Mouse (Mus musculus) right cerebral cortex, postnatal 36 days (tissue): ENCODE data around the gene Ppm1m.
"Not testable (repeated sequence)": the region's sequence is repeated elsewhere in the genome, so short reads cannot be mapped to it uniquely, and the experiment has no call there.

Source experiments
- DNase-seq, 2 experiments: peaks; one replicate each; pipeline ENCODE4 v3.0.0; 2022; ENCODE audit warnings: low spot score in 2 of 2, mixed read lengths in 1 of 2

Gene Ppm1m

DNA sequence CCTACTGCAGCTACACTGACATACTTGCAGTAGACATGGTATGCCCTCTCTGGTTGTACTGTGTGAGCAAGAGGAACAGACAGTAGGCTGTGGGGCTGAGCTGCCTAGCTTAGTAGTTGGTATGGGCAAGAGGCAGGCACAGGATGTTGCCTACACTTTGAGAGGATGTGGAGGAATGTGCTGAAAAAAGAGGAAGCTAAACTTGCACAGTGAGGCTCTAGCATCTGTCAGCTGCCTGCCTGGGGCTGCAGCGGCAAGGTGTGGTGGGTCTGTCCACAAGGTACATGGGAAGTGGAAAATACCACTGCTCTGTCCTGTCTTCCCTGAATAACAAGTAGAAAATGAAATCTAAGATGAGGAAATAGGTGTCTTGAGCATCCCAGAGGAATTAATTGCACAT is 6.5 kb downstream of the Ppm1m start:
- DNase-seq, result no peak

DNA sequence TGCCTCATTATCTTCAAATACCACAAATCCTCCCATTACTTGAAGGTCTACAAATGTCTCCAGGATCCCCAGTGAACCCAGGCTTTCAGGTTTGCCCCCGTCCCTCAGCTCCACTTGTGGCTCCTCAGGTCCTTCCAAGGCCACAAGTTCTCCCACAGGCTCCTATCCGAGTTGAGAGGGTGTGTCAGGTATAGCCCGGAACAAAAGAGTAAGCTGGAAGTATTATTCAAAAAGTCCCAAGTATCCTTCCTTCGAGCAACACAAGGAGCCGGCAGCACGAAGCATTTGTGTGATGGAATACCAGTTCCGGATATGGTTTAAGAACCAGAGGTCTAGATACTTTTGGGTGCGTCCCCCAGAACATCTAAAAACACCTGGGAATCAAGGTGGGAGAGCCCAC is 7.5 kb downstream of the Ppm1m start:
- DNase-seq, result no peak

DNA sequence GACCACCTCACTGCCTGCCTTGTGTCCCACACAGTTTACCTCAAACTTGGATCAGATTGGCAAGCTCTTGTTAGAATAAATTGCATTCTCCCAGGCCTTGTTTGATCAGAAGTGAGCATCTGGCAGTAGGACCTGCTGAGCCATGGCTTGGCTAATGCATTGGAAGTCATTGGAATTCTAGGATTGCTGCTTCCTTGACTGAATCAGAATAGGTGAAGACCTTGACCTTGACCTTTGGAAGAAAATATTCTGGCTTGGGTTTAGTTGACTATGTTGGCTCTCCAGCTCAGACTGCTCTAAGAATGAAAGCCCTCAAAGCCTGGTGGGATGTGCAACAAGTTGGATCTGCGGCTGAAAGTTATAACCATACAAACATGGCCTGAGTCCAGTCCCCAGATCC is 8.2 kb downstream of the Ppm1m start:
- no peak for DNase-seq

DNA sequence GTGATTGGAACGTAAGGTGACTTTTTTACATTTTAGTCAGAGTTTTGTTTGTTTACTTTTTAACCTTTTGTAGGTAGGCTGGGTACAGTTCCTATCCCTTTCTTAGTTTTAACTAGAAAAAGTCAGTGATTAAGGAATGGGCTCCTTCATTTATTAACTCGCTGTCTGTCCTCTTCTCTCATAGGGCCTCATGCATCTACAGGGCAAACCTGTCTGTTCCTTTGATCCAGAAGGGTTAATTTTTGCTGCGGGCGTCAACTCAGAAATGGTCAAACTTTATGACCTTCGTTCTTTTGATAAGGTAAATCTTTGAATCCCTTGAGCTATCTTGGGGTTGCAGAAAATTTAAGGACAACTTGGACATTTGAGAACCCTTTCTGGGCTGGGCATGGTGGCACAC is 15.6 kb downstream of the Ppm1m start:
- DNase-seq, result no peak

DNA sequence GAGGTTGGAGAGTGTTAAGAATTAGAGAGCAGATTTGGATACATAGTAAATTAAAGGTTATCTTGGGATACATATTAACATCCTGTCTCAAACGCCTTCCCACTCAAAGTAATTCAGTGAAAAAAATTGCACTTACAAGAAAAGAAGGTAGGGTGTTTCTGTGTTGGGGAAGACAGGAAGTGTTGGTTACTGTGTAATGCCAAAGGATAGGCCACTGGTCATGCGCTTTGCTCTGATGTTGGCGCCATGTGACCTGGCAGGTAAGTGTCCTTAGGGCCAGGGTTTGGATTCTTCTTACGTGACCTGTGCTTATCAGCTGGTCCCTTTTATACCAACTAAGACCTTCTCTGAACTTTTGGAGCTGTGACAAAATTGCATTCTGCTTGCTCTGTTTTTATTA is 17.4 kb downstream of the Ppm1m start:
- no peak for DNase-seq

DNA sequence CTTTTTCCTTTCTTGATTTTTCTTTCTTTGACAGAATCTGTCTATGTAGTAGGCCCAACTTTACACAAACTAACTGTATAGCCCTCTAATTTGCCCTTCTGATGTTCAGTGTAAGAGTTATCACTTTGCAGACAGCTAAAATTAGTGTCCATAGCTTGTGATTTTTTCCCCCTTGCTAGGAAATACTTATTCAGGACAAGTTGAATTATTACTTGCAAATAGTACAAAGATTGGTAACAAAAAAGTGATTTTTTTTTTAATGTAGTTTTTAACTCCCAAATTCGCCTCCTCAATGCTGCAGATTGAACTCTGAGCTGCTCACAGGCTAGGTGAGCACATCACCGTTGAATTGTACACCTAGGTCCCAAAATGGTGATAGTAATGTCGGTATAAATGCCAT is 19.6 kb downstream of the Ppm1m start:
- DNase-seq, result no peak

DNA sequence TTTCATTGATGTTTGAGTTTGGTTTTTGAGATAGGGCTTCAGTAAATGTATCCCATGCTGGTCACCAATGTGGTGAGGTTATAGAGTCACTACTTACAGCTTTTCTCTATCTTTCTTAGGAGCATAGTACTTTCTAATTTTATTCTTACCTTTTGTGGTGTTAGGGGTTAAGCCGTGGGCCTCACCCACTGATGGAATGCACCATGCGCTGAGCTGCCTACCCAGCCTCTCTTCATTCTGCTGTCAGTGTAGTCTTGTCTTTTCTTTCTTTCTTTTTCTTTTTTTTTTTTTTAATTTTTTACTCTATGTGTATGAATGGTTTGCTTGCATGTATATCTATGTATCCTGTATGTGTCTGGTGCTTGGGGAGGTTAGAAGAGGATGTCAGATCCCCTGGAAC is 20.1 kb downstream of the Ppm1m start:
- DNase-seq, result no peak

DNA sequence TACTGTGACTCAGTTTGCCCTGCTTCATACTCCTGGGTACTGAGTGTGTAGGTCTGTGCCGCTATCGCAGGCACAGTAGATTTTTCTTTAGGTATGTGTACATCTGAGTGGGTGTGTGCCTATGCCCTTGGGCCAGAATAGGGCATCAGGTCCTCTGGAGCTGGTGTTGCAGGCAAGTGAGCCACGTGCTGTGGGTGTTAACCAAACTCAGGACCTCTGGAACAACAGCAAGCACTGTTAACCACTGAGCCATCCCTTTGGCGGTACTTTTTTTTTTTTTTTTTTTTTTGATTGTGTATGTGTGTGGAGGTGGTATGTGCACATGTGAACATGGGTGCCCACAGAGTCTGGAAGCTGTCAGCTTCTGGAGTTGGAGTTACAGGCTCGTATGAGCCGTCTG is 21.7 kb downstream of the Ppm1m start:
- no peak for DNase-seq

DNA sequence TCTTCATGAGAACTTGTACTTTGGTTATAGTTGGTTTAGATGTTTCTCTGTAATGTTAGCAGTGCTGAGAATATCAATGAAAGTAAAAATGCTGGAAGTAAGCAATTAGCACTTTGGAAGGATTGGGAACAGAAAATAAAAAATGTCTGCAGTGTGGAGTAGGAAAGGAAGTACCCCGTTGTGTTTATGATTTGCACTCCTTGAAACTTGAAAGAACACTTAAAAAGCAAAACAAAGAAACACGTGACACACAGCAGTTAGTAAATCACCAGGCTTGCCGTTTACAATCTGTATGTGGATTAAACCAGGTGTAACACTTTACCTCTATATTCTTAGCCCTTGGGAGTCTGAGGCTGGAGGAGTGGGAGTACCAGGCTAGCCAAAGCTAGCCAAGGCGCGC is 22.8 kb downstream of the Ppm1m start:
- no peak for DNase-seq

DNA sequence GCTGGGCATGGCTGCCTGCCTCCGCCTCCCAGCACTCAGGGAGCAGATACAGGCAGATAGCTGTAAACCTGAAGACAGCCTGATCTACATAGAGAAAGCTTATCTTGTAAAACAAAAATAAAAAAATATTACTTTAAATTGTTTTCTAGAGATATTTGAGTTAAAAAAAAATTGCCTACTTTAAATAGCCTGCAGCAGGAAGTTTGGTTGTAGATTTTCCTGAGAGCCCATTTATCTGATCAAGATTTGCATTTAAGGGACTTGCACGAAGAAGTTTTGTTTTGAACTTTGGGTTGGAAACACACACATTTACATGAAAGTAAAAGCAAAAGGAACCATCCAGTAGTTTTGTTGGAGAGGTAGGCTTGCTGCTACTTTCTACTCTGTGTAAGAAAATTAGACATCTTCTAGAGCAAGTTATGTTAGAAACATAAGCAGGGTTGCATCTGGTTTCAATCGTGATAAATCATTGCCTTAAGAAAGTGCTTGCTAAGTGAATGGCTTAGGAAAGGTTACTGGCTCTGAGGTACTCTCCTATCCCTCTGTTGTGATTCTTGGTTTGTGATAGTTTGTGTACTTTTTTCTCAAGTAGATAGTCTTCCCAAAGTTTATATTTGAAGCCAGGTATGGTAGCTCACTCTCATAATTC is 23.9 kb downstream of the Ppm1m start:
- DNase-seq, result no peak

DNA sequence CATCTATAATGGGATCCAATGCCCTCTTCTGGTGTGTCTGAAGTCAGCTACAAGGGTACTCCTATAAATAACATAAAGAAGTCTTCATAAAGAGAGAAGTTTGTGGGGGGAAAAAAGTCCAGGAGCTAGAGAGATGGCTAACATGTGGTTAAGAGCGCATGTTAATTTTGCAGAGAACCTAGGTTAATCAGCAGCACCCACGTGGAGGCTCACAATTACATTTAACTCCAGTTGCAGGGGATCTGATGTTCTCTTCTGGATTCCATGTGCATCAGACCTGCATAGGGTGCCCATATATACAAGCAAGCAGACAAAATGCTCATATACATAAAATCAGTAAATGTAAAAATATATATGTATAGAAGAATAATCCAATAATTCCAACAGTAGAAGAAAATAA is 26.2 kb downstream of the Ppm1m start:
- no peak for DNase-seq

DNA sequence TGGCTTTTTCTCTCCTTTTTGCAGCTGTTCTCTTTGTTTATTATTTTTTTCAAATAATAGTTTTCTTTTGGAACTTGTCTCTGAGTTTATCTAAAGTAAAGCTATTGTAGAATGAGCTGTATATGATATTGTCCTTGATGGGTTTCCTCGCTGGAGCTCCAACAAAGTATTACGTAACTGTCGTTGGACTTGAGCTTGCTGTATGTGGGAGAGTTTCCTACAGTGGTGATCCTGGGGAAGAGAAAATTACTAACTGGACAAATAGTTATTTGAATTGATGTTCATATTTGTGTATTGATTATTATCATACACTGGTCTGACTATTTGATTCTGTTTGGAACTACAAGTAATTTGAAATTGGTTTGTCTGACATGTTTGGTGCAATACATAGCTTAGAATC is 27.0 kb downstream of the Ppm1m start:
- no peak for DNase-seq

DNA sequence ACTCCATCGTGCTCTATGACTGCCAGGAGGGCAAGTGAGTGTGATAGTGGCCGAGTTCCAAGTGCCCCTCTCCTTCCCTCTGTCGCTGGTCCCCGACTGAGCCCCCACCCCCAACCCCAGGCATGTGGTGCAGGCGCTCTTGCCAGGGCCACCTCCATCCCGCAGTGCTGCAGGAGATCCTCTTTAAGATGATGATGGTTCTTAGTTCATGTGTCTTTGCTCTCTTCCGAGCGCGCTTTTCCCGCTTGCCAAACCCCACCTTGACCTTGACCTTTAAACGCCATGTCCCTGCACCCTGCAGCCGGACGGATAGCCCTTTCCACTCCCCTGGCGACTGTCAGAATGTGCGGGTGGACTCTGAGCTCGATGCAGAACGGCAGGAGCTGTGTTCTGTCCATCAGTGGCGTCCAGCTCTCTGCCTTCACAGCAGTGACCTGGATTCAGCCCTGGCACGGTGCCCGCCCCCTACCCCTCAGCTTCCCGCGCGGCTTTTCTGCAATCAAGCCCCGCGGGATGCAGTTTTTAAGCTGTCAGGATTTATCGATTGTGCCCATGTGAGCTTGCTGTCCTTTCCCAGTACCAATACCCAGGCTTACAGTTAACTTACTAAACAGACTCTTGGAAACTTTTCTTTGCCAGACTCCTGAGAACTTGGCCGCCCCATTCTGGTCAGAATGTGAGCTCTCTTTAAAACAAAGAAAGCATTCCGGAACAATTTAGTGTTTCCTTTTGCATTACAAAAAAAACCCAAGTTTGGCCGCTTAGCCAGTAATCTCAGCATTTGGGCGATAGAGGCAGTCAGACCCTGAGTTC is 28.0 kb downstream of the Ppm1m start:
- DNase-seq, result peak in 1 of 2 experiments; percentile 34

DNA sequence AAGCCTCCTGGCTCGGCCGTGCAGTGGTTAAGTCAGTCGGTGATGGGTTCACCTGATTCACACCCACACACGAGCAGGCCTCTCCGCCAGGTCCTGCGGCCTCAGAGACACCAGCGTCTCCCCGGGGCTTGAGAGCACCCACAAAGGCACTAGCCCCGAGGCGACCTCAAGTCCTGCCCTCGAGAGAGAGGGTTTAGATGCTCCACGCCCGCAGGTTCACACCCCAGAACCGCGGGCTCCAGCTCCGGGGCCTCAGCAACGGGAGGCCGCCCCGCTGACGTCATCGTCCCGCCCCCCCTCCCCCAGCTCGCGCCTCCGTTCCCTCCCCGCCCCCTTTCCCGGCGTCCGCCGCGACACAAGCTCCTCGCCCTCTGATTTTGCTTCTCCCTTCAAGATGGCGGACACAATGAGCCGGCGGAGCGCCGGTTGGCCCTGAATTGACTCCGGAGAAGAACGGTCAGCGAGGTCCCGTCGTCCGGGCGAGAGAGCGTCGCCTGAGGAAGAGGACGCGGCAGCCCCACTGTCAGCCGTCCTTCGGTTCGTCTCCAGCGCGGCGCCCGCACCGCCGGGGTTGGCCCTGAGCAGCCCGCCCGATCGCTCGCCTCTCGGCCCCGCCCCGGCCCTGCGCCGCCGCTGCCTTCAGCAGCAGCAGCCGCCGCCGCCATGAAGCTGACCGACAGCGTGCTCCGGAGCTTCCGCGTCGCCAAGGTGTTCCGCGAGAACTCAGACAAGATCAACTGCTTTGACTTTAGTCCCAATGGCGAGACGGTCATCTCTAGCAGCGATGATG is 28.8 kb downstream of the Ppm1m start, which contains the start of gene Wdr82:
TSS of gene Wdr82 (plus strand) at position 373 of the 790 bp plus-strand sequence.
- DNase-seq, result peak; percentile 82 to 84

DNA sequence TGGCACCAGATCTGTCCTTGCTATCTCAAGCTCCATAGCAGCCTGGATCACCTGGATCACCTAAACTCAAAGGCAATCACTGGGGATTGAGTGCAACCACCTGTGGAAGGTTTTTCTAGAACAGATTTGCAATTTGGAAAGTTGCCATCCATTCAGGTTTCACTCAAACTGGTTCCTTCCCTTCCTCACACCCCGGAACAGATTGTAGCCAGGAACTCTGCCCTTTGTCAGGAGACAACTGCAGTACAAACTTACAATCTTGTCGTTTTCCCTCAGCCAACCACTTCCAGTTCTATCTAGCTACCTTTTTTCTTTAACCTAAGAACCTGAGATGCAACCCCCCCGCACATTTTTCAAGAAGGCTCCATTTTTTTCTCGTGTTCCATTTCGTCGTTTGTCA is 29.6 kb downstream of the Ppm1m start:
- no peak for DNase-seq

DNA sequence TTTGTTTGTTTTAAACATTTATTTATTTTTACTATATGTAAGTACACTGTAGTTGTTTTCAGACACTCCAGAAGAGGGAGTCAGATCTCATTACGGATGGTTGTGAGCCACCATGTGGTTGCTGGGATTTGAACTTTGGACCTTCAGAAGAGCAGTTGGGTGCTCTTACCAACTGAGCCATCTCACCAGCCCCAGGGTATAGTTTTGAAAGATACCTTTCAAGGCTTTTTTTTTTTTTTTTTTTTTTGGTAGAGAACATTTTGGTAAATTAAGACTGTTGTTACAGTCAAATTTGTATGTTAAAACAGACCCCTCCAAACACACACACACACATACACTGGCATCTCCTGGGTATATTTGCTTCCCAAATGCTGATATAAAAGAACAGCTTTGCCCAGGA is 30.5 kb downstream of the Ppm1m start:
- not testable (repeated sequence) for DNase-seq

DNA sequence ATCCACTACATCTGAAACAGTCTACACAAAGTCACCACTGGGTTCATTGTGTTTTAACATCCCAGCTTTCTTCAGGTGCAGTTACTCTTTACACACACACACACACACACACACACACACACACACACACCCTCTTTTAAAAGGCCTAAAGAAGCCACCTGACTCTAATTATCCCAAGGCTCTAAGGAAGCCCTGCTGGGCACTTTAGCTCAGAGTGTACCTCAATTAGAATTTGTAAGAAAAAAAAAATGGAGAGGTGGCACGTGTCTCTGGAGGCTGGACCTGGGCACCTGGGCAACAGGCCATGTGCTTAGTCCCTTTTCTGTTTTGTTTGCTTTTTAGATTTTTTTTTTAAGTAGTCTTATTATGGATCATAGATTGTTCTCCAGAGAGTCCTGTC is 31.8 kb downstream of the Ppm1m start:
- no peak for DNase-seq

DNA sequence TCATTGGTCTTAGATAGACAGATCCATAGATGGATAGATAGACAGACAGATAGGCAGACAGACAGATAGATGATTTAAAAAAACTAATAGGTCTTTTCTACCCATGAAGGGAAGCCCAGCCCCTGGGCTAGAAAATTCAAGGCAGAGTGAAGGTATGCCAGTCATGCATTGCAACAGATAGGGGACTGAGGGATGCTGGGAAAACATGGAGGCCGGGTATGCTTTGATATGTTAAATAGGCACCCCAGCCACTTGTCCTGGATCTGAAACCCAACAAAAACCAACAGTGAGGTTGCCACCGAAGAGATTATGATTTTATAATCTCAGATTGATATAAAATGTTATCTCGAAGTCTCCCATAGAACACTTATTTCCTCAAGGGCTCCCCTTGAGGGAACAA is 32.3 kb downstream of the Ppm1m start:
- no peak for DNase-seq

DNA sequence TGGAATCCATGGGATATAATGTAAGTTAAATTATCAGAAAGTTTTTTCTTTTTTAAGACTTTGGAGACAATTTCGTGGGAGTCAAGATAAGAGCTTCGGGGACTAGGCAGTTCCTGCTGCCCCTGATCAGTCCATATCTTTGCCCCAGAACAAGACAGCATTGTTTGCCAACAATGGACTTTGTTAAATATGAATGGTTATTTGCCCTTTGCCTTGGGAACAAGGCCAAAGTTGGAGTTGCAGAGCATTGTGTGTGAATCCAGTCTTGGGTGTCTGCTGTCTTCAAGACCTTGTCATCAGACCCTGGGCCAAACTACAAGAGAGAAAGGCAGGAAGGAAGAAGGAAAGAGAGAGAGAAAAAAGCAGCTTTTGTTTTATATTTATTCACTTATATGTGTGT is 32.8 kb downstream of the Ppm1m start:
- no peak for DNase-seq

DNA sequence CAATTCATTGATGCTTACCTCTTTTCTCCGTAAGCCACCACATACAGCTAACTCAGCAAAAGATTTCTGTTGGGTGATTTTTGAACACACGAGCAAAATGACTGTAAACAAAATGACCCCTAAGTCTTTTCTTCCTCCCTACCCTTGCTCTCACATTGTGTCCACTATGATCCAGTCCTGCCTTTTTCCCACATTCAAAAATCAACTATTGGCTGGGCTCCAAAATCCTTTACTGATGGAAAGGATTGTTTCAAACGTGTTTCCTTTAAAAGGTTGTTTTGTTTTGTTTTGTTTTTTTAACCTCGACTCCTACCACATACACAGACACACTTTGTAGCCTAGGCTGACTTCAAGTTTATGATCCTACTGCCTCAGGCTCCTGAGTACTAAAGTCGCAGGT is 39.1 kb downstream of the Ppm1m start:
- no peak for DNase-seq

DNA sequence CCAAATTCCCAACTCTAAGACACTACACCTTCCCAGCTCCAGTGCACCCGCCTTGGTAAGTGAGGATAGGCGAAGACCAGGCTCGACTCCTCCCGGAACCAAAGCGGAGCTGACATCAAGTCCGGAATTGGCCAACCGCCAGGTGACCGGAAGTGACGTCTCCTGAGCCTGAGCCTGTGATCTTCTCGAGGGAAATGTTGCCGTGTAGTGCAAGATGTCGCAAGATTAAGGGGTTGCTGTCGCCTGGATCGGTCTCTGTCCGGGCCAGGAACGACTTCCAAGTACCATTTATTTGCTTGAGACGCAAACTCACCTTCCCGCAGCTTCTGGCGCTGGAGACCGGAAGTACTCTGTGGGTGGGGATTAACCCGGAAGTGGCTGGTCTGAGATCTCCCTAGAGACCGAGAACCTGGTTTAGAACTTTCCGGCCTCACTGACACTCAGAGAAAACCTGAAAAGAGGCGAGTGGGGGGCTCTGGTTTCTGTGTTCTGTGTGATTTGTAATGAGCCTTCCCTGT is 39.7 kb downstream of the Ppm1m start:
- peak; percentile 90 to 91 for DNase-seq

DNA sequence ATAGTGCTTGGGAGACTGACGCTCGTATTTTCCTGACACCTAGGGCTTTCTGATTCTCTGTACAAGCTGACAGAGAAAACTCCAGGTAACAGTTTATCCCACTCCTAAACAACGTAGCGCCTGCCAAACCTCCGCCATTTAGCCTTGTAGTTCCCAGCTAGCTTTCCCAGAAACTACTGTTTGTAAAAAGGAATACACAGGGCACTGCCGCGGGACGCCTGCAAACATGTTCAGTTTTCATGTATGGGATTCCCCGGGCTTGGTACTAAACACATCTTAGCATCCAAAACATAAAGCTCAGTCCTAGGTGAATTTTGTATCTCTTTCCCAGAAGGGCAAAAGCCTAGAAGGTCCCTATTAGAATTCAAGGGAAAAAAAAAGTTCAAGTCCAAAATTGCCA is 40.3 kb downstream of the Ppm1m start:
- no peak for DNase-seq
